Mouse (Mus musculus) midbrain, embryonic 13.5 days (tissue): ENCODE data around the gene Wdfy3. TPM values are rescaled to one million over a fixed set of nuclear protein-coding genes. Genes with fewer than 3 reads are reported as not detected.

Experiments used
- ATAC-seq: fragments of 200-750 bp; cut with Nextera tagmentation; 2 replicates; pipeline ENCODE4 v1.8.0; 2017; ENCODE audit warnings: mild to moderate bottlenecking, moderate TSS enrichment, moderate library complexity
- H3K27ac ChIP-seq: fragments of 300-500 bp; sonication (generic); 2 replicates; pipeline ENCODE4 v1.5.1; 2015; ENCODE audit warnings: inconsistent platforms, mild to moderate bottlenecking, moderate library complexity
- H3K27me3 ChIP-seq: fragments of 300-500 bp; sonication (generic); 2 replicates; pipeline ENCODE4 v1.6.1; 2015; ENCODE audit warnings: mild to moderate bottlenecking, inconsistent platforms
- H3K36me3 ChIP-seq: fragments of 300-500 bp; sonication (generic); 2 replicates; pipeline ENCODE4 v1.6.1; 2015; ENCODE audit warnings: mild to moderate bottlenecking, inconsistent platforms
- H3K4me1 ChIP-seq: fragments of 300-500 bp; sonication (generic); replicated peaks from 2 replicates; pipeline ENCODE4 v1.6.1; 2015; ENCODE audit warnings: inconsistent platforms
- H3K4me2 ChIP-seq: fragments of 300-500 bp; sonication (generic); replicated peaks from 2 replicates; pipeline ENCODE4 v1.6.1; 2015; ENCODE audit warnings: moderate library complexity, mild to moderate bottlenecking, inconsistent platforms
- H3K4me3 ChIP-seq: fragments of 300-500 bp; sonication (generic); replicated peaks from 2 replicates; pipeline ENCODE4 v1.5.1; 2015; ENCODE audit warnings: mild to moderate bottlenecking, inconsistent platforms
- H3K9ac ChIP-seq: fragments of 300-500 bp; sonication (generic); replicated peaks from 2 replicates; pipeline ENCODE4 v1.6.1; 2015; ENCODE audit warnings: mild to moderate bottlenecking, inconsistent platforms
- H3K9me3 ChIP-seq: fragments of 300-500 bp; sonication (generic); 2 replicates; pipeline ENCODE4 v1.6.1; 2016; ENCODE audit warnings: mild to moderate bottlenecking, inconsistent platforms
- WGBS: fragments of 180-500 bp; shearing (Covaris S2); methylation state at CpG from one replicate; pipeline ENCODE4 v1.1.7; 2015; 5-methylcytosine and 5-hydroxymethylcytosine counted together
- polyA plus RNA-seq: library from polyadenylated mRNA; unstranded; fragments of >200 nt; fragmentation: Nextera tagmentation; extraction: Ambion mirVana; gene quantifications from 2 replicates; pipeline ENCODE4 v1.2.1, GENCODE M21; 2015

Wdfy3 gene
- polyA plus RNA-seq, 1 experiment from 2014 or later: 33.6 TPM

DNA sequence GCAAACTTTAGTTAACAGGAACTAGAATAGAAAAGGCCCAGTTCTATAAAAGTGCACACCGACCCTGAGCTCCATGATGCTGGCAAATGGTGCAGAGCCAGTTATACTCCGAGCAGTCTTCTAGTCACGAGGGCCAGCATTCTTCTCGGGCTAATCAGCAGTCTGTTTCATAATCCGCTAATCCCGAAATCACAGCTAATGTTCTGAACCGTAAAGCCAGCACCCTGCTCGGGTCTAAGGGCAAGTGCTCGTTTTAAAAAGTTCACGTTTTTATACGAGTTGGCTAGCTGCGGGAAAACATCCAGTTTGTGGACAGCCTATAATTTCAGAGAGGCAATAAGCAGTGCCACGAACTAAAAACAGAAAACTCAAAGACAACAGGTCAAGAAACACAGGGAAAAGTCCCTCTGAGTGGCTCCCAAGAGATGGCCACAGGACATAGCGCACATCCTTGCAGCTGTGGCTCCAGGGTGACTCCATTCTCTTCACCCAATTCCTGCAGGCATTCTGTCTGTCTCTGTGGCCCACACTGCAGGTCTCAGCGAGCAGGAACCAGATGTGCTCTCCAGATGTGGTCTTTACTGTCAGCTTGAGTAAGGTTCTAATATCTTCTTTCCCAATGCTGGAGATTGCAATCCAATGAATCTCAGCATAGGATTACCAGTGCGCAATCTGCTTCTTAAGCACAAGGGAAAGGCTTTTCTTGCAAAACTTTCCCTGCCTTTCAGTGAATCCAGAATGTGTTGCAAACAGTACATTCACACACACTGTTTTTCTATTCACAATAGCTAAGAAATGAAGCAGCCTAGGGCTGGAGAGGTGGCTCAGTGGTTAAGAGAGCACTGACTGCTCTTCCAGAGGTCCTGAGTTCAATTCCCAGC lies 47.5 kb downstream of the Wdfy3 start:
- ATAC-seq: no peak

DNA sequence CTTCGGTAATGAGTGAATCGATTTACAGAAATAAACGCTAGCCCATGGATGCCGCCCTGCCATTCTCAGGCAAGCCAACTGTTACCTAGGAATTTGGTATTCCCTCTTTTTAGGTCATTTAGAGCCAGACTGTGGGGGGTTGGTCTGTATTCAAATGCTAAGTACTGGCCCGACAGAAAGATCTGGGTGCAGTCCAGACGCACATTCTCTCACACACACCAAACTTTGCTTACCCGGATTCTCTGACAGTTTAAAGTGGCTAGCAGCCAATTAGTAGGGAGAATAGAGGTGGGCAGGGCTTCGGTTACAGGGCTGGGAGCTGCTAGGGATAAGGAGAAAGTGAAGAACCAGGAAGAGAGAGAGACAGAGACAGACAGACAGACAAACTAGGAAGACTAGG lies 55.5 kb downstream of the Wdfy3 start:
- ATAC-seq: peak; percentile 43; the same call in 1 of the 2 replicates
- Histone ChIP-seq H3K9me3 (no peaks in the 10 kb centered on the region), H3K27me3 (no peaks in the 10 kb centered on the region), H3K36me3 (peaks cover 19% of the 10 kb centered on the region), H3K4me1 (0 out of 2 replicates have a peak, but pooled peaks cover 11% of the 10 kb centered on the region), H3K4me3 (no peak overlapping the region), H3K27ac (no peak overlapping the region), H3K9ac (no peak overlapping the region), H3K4me2 (no peak overlapping the region)
- 77% methylated on average over 8 of the region's 8 CpGs for WGBS

More for the DNA sequence above, 47.5 kb downstream of the Wdfy3 start:
- Histone ChIP-seq H3K9me3 (no peaks in the 10 kb centered on the region), H3K36me3 (peaks cover 43% of the 10 kb centered on the region), H3K4me3 (no peak overlapping the region), H3K27me3 (no peaks in the 10 kb centered on the region), H3K4me1 (0 out of 2 replicates have a peak, but pooled peaks cover 4% of the 10 kb centered on the region), H3K9ac (no peak overlapping the region), H3K4me2 (no peak overlapping the region), H3K27ac (no peak overlapping the region)
- 84% methylated on average over 16 of the region's 16 CpGs for WGBS

DNA sequence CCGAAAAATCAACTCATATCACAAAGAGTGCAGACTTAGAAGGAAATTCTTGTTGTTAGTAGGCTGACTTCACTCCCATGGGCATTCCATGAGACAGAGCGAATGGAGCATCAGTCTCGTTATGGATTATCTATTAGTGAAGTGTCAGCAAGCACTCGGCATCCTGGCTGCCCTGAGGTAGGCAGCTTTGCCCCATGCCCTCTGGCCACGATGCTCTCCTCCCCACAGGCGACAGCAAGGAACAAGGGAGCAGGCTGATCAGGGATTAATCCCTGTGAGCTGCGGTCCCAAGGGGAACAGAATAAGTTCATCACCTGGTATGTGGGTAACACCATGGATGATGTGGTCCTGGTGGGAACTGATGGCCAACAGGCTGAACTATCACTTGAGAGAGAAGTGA lies 55.9 kb downstream of the Wdfy3 start:
- ATAC-seq: no peak; the same call in 1 of the 2 replicates
- Histone ChIP-seq H3K27me3 (no peaks in the 10 kb centered on the region), H3K9me3 (no peaks in the 10 kb centered on the region), H3K27ac (no peak overlapping the region), H3K4me3 (no peak overlapping the region), H3K4me2 (no peak overlapping the region), H3K36me3 (peaks cover 19% of the 10 kb centered on the region), H3K4me1 (0 out of 2 replicates have a peak, but pooled peaks cover 10% of the 10 kb centered on the region), H3K9ac (no peak overlapping the region)
- 81% methylated on average over 7 of the region's 7 CpGs for WGBS

DNA sequence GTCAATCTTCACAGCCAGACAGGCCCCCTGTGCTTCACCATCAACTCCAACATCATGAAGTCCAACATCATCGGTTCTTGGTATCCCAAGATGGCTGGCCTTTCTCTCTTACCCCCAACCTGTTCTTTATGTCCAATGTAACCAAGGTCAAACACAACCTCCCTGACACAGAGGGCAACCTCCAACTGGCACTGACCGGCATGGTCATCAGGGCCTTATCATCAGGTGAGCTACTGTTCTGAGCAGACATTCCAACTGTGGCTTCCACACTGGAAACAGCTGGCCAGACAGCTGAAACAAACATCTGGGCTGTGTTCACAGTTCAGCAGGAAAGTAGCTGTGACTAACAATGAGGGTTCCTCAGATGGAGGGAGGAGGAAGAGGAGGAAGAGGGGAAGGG lies 58.8 kb downstream of the Wdfy3 start:
- Histone ChIP-seq H3K27me3 (no peaks in the 10 kb centered on the region), H3K36me3 (peaks cover 35% of the 10 kb centered on the region)
- 92% methylated on average over 2 of the region's 2 CpGs for WGBS

DNA sequence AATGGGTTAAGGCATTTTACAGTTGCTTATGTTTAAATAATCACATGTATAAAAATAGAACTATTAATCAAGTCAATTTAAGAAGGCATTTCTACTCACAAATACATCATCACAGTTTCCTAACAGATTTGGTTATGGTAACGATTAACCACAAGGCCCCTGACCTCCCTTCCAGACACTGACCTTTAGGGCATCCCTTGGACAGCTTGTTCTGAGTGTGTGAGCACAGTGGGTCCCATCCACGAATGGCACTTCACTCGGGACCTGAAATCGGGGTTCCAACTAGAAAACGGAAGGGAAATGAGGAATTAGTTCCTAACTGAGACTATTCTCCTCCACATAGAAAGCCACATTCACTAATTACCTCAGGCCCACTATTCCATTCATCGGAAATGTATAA lies 60.1 kb downstream of the Wdfy3 start:
- WGBS: 92% methylated on average over 6 of the region's 6 CpGs
- H3K36me3 ChIP-seq: peaks cover 31% of the 10 kb centered on the region
- no peak overlapping the region for H3K9ac ChIP-seq
- no peaks in the 10 kb centered on the region for H3K9me3 ChIP-seq
- H3K27ac ChIP-seq: no peak overlapping the region
- 0 out of 2 replicates have a peak, but pooled peaks cover 6% of the 10 kb centered on the region for H3K4me1 ChIP-seq
- ATAC-seq: no peak
- no peak overlapping the region for H3K4me2 ChIP-seq
- H3K4me3 ChIP-seq: no peak overlapping the region
- no peaks in the 10 kb centered on the region for H3K27me3 ChIP-seq

More for the DNA sequence above, 58.8 kb downstream of the Wdfy3 start:
- no peak overlapping the region for H3K9ac ChIP-seq
- H3K4me1 ChIP-seq: 0 out of 2 replicates have a peak, but pooled peaks cover 10% of the 10 kb centered on the region
- no peak overlapping the region for H3K27ac ChIP-seq
- H3K9me3 ChIP-seq: no peaks in the 10 kb centered on the region
- no peak overlapping the region for H3K4me3 ChIP-seq
- no peak for ATAC-seq
- no peak overlapping the region for H3K4me2 ChIP-seq

DNA sequence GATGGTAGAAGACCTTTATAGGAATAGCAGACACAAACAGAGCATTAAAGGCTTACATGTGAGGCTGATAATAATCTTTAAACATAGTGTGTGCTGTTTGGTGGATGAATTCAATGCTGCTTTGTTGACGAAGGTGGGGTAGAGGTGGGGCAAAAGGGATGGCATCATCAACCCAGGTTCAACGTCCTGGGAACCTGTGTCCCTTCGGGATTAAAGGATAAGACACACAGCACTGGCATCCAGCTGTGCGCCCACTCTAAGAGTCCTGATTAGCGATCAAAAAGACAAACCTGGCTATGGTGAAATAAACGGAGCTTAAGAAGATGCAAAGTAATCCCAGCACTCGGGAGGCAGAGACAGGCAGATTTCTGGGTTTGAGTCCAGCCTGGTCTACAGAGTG lies 61.0 kb downstream of the Wdfy3 start:
- ATAC-seq: no peak
- no peak overlapping the region for H3K4me3 ChIP-seq
- 89% methylated on average over 7 of the region's 7 CpGs for WGBS
- no peak overlapping the region for H3K9ac ChIP-seq
- no peak overlapping the region for H3K27ac ChIP-seq
- H3K4me2 ChIP-seq: no peak overlapping the region
- 0 out of 2 replicates have a peak, but pooled peaks cover 6% of the 10 kb centered on the region for H3K4me1 ChIP-seq
- H3K36me3 ChIP-seq: peaks cover 25% of the 10 kb centered on the region
- H3K9me3 ChIP-seq: no peaks in the 10 kb centered on the region
- H3K27me3 ChIP-seq: no peaks in the 10 kb centered on the region

DNA sequence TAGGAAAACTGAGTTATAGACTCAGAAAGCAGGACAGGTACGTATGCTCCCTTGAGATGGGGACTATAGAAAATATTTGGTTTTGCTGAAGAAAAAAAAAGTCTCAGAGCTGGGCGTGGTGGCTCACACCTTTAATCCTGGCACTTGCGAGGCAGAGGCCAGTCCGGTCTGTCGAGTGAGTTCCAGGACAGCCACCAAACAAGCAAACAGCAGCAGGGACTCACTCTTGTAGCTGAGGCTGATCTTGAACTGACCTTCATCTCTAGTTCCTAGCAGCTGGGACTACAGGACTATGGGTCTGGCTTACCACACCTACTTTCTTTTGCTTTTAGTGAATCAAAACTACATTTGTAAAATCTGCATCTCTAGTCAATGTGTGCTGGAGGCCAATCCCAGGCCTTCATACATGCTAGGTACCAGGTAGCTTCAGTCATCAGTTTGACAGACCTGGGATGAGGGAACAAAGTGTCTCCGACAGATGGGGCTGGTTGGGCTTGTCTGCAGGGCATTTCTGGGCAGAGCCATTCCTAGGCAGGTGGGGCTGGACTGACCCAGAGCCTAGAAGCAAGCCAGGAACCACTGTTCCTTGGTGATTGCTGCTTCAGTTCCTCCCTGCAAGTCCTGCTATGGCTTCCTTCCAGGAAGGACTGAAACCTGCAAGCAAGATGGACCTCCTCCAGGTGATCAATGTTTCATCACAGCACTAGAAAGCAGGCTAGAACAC lies 63.3 kb downstream of the Wdfy3 start:
- no peak overlapping the region for H3K9ac ChIP-seq
- no peak overlapping the region for H3K4me2 ChIP-seq
- H3K36me3 ChIP-seq: peaks cover 21% of the 10 kb centered on the region
- WGBS: 95% methylated on average over 6 of the region's 6 CpGs
- no peak overlapping the region for H3K4me3 ChIP-seq
- H3K9me3 ChIP-seq: no peaks in the 10 kb centered on the region
- no peak for ATAC-seq
- H3K27ac ChIP-seq: no peak overlapping the region
- H3K4me1 ChIP-seq: 0 out of 2 replicates have a peak, but pooled peaks cover 6% of the 10 kb centered on the region
- no peaks in the 10 kb centered on the region for H3K27me3 ChIP-seq

DNA sequence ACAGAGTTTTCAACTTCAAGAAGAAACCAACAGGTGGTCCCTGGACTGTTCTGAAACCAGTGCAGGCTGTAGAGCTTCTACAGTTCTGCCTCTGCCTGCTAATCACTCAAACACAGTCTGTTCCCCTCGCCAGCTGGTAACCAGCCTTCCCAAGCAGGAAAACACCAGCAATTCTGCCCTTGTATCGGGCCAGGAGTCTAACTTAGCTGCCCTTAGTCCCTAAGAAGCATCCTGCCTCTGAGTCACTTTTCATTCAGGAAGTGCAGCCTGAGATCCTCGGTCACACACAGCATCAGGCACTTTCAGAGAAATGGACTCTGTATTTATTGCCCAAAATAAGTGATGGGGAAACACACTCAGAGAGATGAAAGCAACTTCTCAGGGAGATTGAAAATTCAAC lies 66.3 kb downstream of the Wdfy3 start:
- Histone ChIP-seq H3K36me3 (peaks cover 16% of the 10 kb centered on the region), H3K27me3 (no peaks in the 10 kb centered on the region), H3K4me2 (no peak overlapping the region), H3K9me3 (no peaks in the 10 kb centered on the region), H3K27ac (no peak overlapping the region), H3K4me3 (no peak overlapping the region), H3K9ac (no peak overlapping the region), H3K4me1 (0 out of 2 replicates have a peak, but pooled peaks cover 3% of the 10 kb centered on the region)
- whole genome bisulfite sequencing: 89% methylated on average over 3 of the region's 3 CpGs
- ATAC-seq: no peak

DNA sequence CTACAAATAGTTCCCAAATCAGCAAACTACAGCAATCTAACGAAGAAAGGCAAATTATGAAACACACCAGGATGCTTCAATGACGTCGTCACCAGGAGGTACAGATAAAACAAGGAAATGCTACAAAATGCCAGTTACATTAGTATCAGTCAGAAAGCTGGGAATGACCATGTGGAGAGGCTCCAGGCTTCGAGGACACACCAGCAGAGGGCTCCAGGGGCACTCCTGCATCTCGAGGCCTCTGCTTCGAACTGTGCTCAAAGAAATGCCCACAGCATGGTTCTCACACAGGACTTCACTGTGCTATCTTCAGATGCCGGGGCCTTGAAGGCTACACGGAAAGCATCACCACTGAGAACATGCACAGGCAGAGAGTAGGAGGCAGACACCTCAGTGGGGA lies 68.7 kb downstream of the Wdfy3 start:
- Histone ChIP-seq H3K4me1 (0 out of 2 replicates have a peak, but pooled peaks cover 5% of the 10 kb centered on the region), H3K27me3 (no peaks in the 10 kb centered on the region), H3K4me3 (no peak overlapping the region), H3K9me3 (no peaks in the 10 kb centered on the region), H3K36me3 (peaks cover 5% of the 10 kb centered on the region; the same call in 1 of the 2 replicates), H3K4me2 (no peak overlapping the region), H3K27ac (no peak overlapping the region), H3K9ac (no peak overlapping the region)
- no peak for ATAC-seq
- 85% methylated on average over 8 of the region's 8 CpGs for WGBS

DNA sequence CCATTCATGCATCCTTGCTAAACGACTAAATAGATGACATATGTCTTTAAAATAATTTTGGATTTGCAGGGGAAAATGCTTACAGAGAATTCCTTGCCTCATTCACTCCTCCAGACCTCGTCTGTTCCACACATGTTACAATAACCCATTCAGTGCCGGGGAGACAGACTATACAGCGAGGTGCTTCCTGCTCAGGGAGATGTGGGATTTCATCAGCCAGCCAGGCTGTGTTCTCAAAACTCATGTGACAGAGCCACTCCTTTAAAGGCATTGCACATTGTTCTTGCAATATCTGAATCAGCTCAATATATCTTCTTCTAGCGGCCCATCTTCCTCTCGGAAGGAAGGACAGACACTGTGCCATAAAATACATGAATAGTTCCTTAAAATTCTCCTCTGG lies 70.8 kb downstream of the Wdfy3 start:
- no peak for ATAC-seq
- H3K27ac ChIP-seq: no peak overlapping the region
- WGBS: 83% methylated on average over 6 of the region's 6 CpGs

DNA sequence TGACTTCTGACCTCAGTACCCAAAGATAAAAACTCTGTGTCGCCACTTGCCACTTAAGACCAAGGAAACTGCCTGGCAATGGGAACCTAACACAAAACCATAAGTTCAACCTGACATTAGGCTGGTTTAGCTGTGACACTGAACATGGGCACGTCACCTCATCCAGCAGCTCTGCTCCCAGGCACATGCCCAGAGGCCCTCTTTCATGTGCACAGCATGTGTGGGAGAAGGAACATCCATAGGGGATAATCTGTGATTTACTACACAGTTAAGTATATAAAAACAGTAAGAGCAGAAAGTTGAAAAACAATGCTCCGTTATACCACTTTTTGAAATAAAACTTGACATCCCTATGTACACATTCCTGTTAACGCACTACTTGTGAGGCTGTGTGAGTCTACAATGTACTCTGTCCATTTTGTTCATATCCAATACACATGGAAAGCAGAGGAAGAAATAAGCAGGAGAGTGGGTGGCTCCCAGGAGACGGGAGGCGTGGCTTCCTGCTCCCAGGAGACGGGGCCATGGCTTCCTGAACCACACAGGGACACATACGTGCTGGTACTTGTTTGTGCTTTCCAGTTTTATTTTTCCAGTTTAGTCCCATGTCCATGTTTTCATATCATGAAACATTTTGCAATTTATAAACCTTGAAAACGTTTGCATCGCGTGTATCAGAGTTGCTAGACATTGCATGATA lies 73.5 kb downstream of the Wdfy3 start:
- 92% methylated on average over 11 of the region's 11 CpGs for WGBS
- Histone ChIP-seq H3K36me3 (0 out of 2 replicates have a peak, but pooled peaks cover 4% of the 10 kb centered on the region), H3K4me1 (peaks cover 21% of the 10 kb centered on the region), H3K9me3 (no peaks in the 10 kb centered on the region), H3K9ac (no peak overlapping the region), H3K27me3 (no peaks in the 10 kb centered on the region), H3K4me2 (no peak overlapping the region), H3K4me3 (no peak overlapping the region), H3K27ac (no peak overlapping the region)
- no peak for ATAC-seq

More for the DNA sequence above, 70.8 kb downstream of the Wdfy3 start:
- H3K4me2 ChIP-seq: no peak overlapping the region
- H3K27me3 ChIP-seq: no peaks in the 10 kb centered on the region
- H3K4me3 ChIP-seq: no peak overlapping the region
- H3K9ac ChIP-seq: no peak overlapping the region
- no peaks in the 10 kb centered on the region for H3K36me3 ChIP-seq
- peaks cover 11% of the 10 kb centered on the region for H3K4me1 ChIP-seq
- H3K9me3 ChIP-seq: no peaks in the 10 kb centered on the region
